Mouse (Mus musculus): ENCODE measurements around the gene BC028528. TPM values are rescaled to one million over a fixed set of nuclear protein-coding genes. Genes with fewer than 3 reads are reported as not detected.
A peak's percentile ranks its signal among the peaks of the same experiment; 100 is the strongest.

The BC028528 gene
- polyA plus RNA-seq, 1 experiment from 2014 or later = 18.5 TPM

- WGBS = 2% methylated on average over 24 of the region's 24 CpGs
- no peak for DNase-seq (ENCODE audit: low spot score)
Measured at GRCm38 (mm10) chr3:95882816-95883425, 8.9 kb downstream of the BC028528 start.

GRCm38 (mm10) chr3:95881979-95882815 is 9.6 kb downstream of the BC028528 start, which contains the start of gene Ciart:
Gene Ciart (minus strand): TSS chr3:95882251.
- Histone ChIP-seq H3K9me3 (no peaks in the 10 kb centered on the region), H3K27me3 (ENCODE audit: insufficient read depth, poor library complexity, severe bottlenecking) (no peaks in the 10 kb centered on the region), H3K36me3 (peaks cover 7% of the 10 kb centered on the region; the same call in 1 of the 2 replicates), H3K27ac (peak within 1 kb of the TSS; percentile 81), H3K4me1 (peaks cover 16% of the 10 kb centered on the region), H3K4me3 (peak within 1 kb of the TSS; percentile 72)
- under 1% methylated on average over 66 of the region's 66 CpGs for WGBS
- peak; percentile 99 for DNase-seq (ENCODE audit: low spot score)

More at GRCm38 (mm10) chr3:95882816-95883425, 8.9 kb downstream of the BC028528 start:
- Histone ChIP-seq H3K4me3 (peak overlapping the region; percentile 72), H3K4me1 (peaks cover 16% of the 10 kb centered on the region), H3K27me3 (ENCODE audit: insufficient read depth, poor library complexity, severe bottlenecking) (no peaks in the 10 kb centered on the region), H3K36me3 (peaks cover 13% of the 10 kb centered on the region; the same call in 1 of the 2 replicates), H3K9me3 (no peaks in the 10 kb centered on the region), H3K27ac (peak overlapping the region; percentile 81)

- no peaks in the 10 kb centered on the region; the same call in 1 of the 2 replicates for H3K36me3 ChIP-seq
- H3K9me3 ChIP-seq = no peaks in the 10 kb centered on the region
- peaks cover 16% of the 10 kb centered on the region for H3K4me1 ChIP-seq
- H3K4me3 ChIP-seq = no peak overlapping the region
- WGBS = 86% methylated on average over 4 of the region's 4 CpGs
- DNase-seq (ENCODE audit: low spot score) = no peak
- H3K27me3 ChIP-seq (ENCODE audit: insufficient read depth, poor library complexity, severe bottlenecking) = no peaks in the 10 kb centered on the region
- no peak overlapping the region for H3K27ac ChIP-seq
Measured at GRCm38 (mm10) chr3:95879063-95879462, 12.7 kb downstream of the BC028528 start.

- 73% methylated on average over 7 of the region's 7 CpGs for WGBS
- no peaks in the 10 kb centered on the region for H3K9me3 ChIP-seq
- no peaks in the 10 kb centered on the region for H3K27me3 ChIP-seq (ENCODE audit: insufficient read depth, poor library complexity, severe bottlenecking)
- peaks cover 18% of the 10 kb centered on the region for H3K4me1 ChIP-seq
- H3K27ac ChIP-seq = peak overlapping the region; percentile 91
- DNase-seq (ENCODE audit: low spot score) = no peak
- H3K36me3 ChIP-seq = peaks cover 33% of the 10 kb centered on the region
- peak overlapping the region; percentile 79 for H3K4me3 ChIP-seq
Measured at GRCm38 (mm10) chr3:95872048-95872447, 19.8 kb downstream of the BC028528 start.

GRCm38 (mm10) chr3:95871392-95871867 is 20.4 kb downstream of the BC028528 start, which contains the start of gene Mrps21:
Gene Mrps21 (minus strand): TSS chr3:95871519.
- Histone ChIP-seq H3K4me3 (peak within 1 kb of the TSS; percentile 79), H3K4me1 (peaks cover 18% of the 10 kb centered on the region), H3K36me3 (peaks cover 38% of the 10 kb centered on the region), H3K27ac (peak within 1 kb of the TSS; percentile 91), H3K9me3 (no peaks in the 10 kb centered on the region), H3K27me3 (ENCODE audit: insufficient read depth, poor library complexity, severe bottlenecking) (no peaks in the 10 kb centered on the region)
- under 1% methylated on average over 33 of the region's 33 CpGs for WGBS
- peak; percentile 97 for DNase-seq (ENCODE audit: low spot score)

GRCm38 (mm10) chr3:95870976-95871375 is 20.8 kb downstream of the BC028528 start:
- Histone ChIP-seq H3K27ac (peak overlapping the region; percentile 91), H3K36me3 (peaks cover 42% of the 10 kb centered on the region), H3K9me3 (no peaks in the 10 kb centered on the region), H3K4me1 (peaks cover 18% of the 10 kb centered on the region), H3K4me3 (peak overlapping the region; percentile 79), H3K27me3 (ENCODE audit: insufficient read depth, poor library complexity, severe bottlenecking) (no peaks in the 10 kb centered on the region)
- WGBS = 6% methylated on average over 15 of the region's 15 CpGs
- no peak for DNase-seq (ENCODE audit: low spot score)

GRCm38 (mm10) chr3:95867408-95867807 is 24.4 kb downstream of the BC028528 start:
- no peaks in the 10 kb centered on the region for H3K27me3 ChIP-seq (ENCODE audit: insufficient read depth, poor library complexity, severe bottlenecking)
- H3K36me3 ChIP-seq = peaks cover 71% of the 10 kb centered on the region
- DNase-seq (ENCODE audit: low spot score) = no peak
- WGBS = 88% methylated on average over 2 of the region's 2 CpGs
- no peak overlapping the region for H3K4me3 ChIP-seq
- peaks cover 19% of the 10 kb centered on the region for H3K4me1 ChIP-seq
- no peaks in the 10 kb centered on the region for H3K9me3 ChIP-seq
- no peak overlapping the region for H3K27ac ChIP-seq

GRCm38 (mm10) chr3:95866071-95866470 is 25.7 kb downstream of the BC028528 start:
- Histone ChIP-seq H3K27ac (no peak overlapping the region), H3K4me3 (no peak overlapping the region), H3K36me3 (peaks cover 75% of the 10 kb centered on the region), H3K9me3 (no peaks in the 10 kb centered on the region), H3K27me3 (ENCODE audit: insufficient read depth, poor library complexity, severe bottlenecking) (no peaks in the 10 kb centered on the region), H3K4me1 (peaks cover 14% of the 10 kb centered on the region; the same call in 1 of the 2 replicates)
- WGBS = 89% methylated on average over 5 of the region's 5 CpGs
- no peak for DNase-seq (ENCODE audit: low spot score)

- H3K4me1 ChIP-seq = peaks cover 14% of the 10 kb centered on the region; the same call in 1 of the 2 replicates
- H3K27me3 ChIP-seq (ENCODE audit: insufficient read depth, poor library complexity, severe bottlenecking) = no peaks in the 10 kb centered on the region
- no peak overlapping the region for H3K4me3 ChIP-seq
- no peak for DNase-seq (ENCODE audit: low spot score)
- H3K36me3 ChIP-seq = peaks cover 75% of the 10 kb centered on the region
- H3K27ac ChIP-seq = no peak overlapping the region
- WGBS = 88% methylated on average over 20 of the region's 20 CpGs
- no peaks in the 10 kb centered on the region for H3K9me3 ChIP-seq
Measured at GRCm38 (mm10) chr3:95865571-95865970, 26.2 kb downstream of the BC028528 start.

- Histone ChIP-seq H3K4me3 (no peak overlapping the region), H3K27me3 (ENCODE audit: insufficient read depth, poor library complexity, severe bottlenecking) (no peaks in the 10 kb centered on the region), H3K36me3 (peaks cover 72% of the 10 kb centered on the region), H3K9me3 (no peaks in the 10 kb centered on the region), H3K4me1 (peaks cover 10% of the 10 kb centered on the region; the same call in 1 of the 2 replicates), H3K27ac (no peak overlapping the region)
- WGBS = 87% methylated on average over 5 of the region's 5 CpGs
- no peak for DNase-seq (ENCODE audit: low spot score)
Measured at GRCm38 (mm10) chr3:95865050-95865449, 26.8 kb downstream of the BC028528 start.

GRCm38 (mm10) chr3:95863578-95863977 is 28.2 kb downstream of the BC028528 start:
- no peak for DNase-seq (ENCODE audit: low spot score)
- peaks cover 58% of the 10 kb centered on the region for H3K36me3 ChIP-seq

GRCm38 (mm10) chr3:95861796-95862195 is 30.0 kb downstream of the BC028528 start:
- no peaks in the 10 kb centered on the region for H3K9me3 ChIP-seq
- peaks cover 9% of the 10 kb centered on the region; the same call in 1 of the 2 replicates for H3K4me1 ChIP-seq
- WGBS = 65% methylated on average over 2 of the region's 2 CpGs
- no peaks in the 10 kb centered on the region for H3K27me3 ChIP-seq (ENCODE audit: insufficient read depth, poor library complexity, severe bottlenecking)
- H3K4me3 ChIP-seq = no peak overlapping the region
- H3K27ac ChIP-seq = no peak overlapping the region
- DNase-seq (ENCODE audit: low spot score) = no peak
- peaks cover 43% of the 10 kb centered on the region for H3K36me3 ChIP-seq

More at GRCm38 (mm10) chr3:95863578-95863977, 28.2 kb downstream of the BC028528 start:
- Histone ChIP-seq H3K4me3 (no peak overlapping the region), H3K27ac (no peak overlapping the region), H3K27me3 (ENCODE audit: insufficient read depth, poor library complexity, severe bottlenecking) (no peaks in the 10 kb centered on the region), H3K9me3 (no peaks in the 10 kb centered on the region), H3K4me1 (peaks cover 9% of the 10 kb centered on the region; the same call in 1 of the 2 replicates)
- WGBS = 64% methylated on average over 7 of the region's 7 CpGs

- Histone ChIP-seq H3K27me3 (ENCODE audit: insufficient read depth, poor library complexity, severe bottlenecking) (no peaks in the 10 kb centered on the region), H3K27ac (no peak overlapping the region), H3K9me3 (no peaks in the 10 kb centered on the region), H3K36me3 (peaks cover 38% of the 10 kb centered on the region), H3K4me3 (no peak overlapping the region), H3K4me1 (peaks cover 9% of the 10 kb centered on the region; the same call in 1 of the 2 replicates)
- no peak for DNase-seq (ENCODE audit: low spot score)
- 72% methylated on average over 10 of the region's 10 CpGs for WGBS
Measured at GRCm38 (mm10) chr3:95861216-95861615, 30.6 kb downstream of the BC028528 start.

All from heart, embryonic 10.5 days (tissue).